In genomic region chr16:94619301-94619700, GRCm38 (mm10) we compare ENCODE assay signal across 25 mouse cellular contexts.
"Had no signal": no experiment of that assay in that cellular context is flagged by ENCODE, and none has a peak within 500 bp of the region (broad histone marks: within the 10 kb centered on the region; RNA-seq: fewer than 3 reads in every experiment).

No protein-coding gene starts in this region.

- H3K4me2 ChIP-seq: heart, embryonic 13.5 days; heart, embryonic 15.5 days; hindbrain, embryonic 13.5 days; hindbrain, embryonic 15.5 days; kidney, embryonic 15.5 days; limb, embryonic 13.5 days; limb, embryonic 15.5 days; liver, embryonic 12.5 days had no signal

- H3K36me3 ChIP-seq: hindbrain, embryonic 15.5 days had no signal

- H3K27ac ChIP-seq: heart, embryonic 10.5 days; heart, embryonic 13.5 days; heart, embryonic 15.5 days; hindbrain, embryonic 13.5 days; hindbrain, embryonic 15.5 days; hindbrain, postnatal 0 days; kidney, embryonic 15.5 days; kidney, postnatal 0 days; limb, embryonic 13.5 days; limb, embryonic 15.5 days; liver, embryonic 12.5 days; liver, embryonic 14.5 days had no signal

- H3K27me3 ChIP-seq: heart, embryonic 13.5 days; heart, embryonic 15.5 days; hindbrain, embryonic 13.5 days; hindbrain, embryonic 15.5 days; kidney, embryonic 15.5 days; limb, embryonic 13.5 days; limb, embryonic 15.5 days; liver, embryonic 12.5 days had no signal

- H3K4me3 ChIP-seq: heart, embryonic 10.5 days; heart, embryonic 13.5 days; heart, embryonic 15.5 days; hindbrain, embryonic 13.5 days; hindbrain, embryonic 15.5 days; kidney, embryonic 15.5 days; limb, embryonic 13.5 days; limb, embryonic 15.5 days; liver, embryonic 12.5 days had no signal

- H3K9me3 ChIP-seq: heart, embryonic 10.5 days; heart, embryonic 13.5 days; heart, embryonic 15.5 days; hindbrain, embryonic 13.5 days; hindbrain, embryonic 15.5 days; kidney, embryonic 15.5 days; limb, embryonic 13.5 days; limb, embryonic 15.5 days; liver, embryonic 12.5 days had no signal

- DNase-seq: gastrocnemius, postnatal 10 days; gastrocnemius, postnatal 25 days; heart, adult 18-20 months; heart, postnatal 14 days; heart, postnatal 36 days; kidney, adult 11 months; kidney, adult 2 months; kidney, adult 9 months; kidney, postnatal 14 days; kidney, postnatal 36 days; layer of hippocampus, postnatal 36 days; left cerebral cortex, postnatal 4 days; lung, adult 18-20 months had no signal

- H3K9ac ChIP-seq: heart, embryonic 13.5 days; heart, embryonic 15.5 days; hindbrain, embryonic 13.5 days; hindbrain, embryonic 15.5 days; kidney, embryonic 15.5 days; limb, embryonic 13.5 days; limb, embryonic 15.5 days; liver, embryonic 12.5 days; liver, embryonic 14.5 days had no signal
